Mouse (Mus musculus) megakaryocyte, embryonic 14.5 days (primary cell): ENCODE measurements at regions not wholly inside any gene's neighbourhood (a gene's known extent, or its start where the extent isn't known, plus 50 kb on each side); places are given as distances from the start of the nearest gene placed in this dataset.

ENCODE experiments used
- FLI1 ChIP-seq: IDR thresholded peaks from 2 replicates; pipeline ENCODE4 v1.6.1; 2012; ENCODE audit warnings: low read length, inconsistent platforms, mixed read lengths
- GATA1 ChIP-seq: IDR thresholded peaks from 3 replicates; pipeline ENCODE4 v1.6.1; 2012; ENCODE audit warnings: mixed read lengths, low read length, inconsistent platforms, borderline replicate concordance

DNA sequence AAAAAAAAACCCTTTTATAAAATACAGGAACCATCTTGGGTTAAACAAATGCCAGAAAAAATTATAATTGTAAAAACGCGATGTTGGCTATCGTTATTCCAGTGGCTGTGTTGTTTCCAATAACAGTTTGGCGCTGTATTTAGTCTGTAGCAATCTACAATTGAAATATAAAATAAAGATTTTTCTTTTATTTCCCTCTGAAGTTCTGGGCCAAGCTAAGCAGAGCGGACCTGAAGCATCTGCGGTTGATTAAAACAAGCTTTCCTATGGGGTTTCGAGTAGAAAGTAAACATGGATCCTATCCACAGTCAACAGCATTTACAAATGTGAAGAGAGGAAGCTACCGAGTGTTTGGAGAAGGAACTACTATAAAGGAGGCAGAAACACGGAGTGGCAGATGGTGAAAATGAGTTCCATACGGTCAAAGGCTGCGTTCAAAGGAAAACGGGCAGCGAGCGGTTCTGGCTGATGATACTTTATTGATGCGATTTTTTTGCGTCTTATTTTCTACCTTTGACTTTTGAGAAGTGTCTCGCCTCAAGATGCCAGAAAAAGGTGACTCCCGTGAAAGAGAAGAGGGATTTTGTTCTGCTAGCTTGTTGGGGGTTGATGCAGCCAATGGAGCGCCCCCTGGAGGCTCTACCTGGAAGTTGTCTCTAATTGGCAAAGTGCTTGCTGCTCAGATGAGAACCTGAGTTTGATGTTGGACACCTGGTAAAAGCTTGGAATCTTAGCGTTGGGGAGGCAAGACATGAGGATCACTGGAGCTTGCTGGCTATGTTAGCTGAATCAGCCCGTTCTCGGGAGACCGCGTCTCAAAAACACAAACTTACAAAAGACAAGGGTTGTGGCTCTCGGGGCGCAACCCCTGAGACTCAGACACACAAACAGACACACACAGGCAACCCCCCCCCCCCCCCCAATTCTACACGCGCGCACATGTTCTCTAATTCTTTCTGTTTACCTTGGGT lies 96.7 kb upstream of the Psmd7 start:
- TF ChIP-seq FLI1 (no peak), GATA1 (no peak)
